Mouse (Mus musculus) heart, postnatal 0 days (tissue): ENCODE data around the gene Egfr.

Experiments
- CTCF ChIP-seq: IDR thresholded peaks from 2 replicates; pipeline ENCODE4 v1.5.1; 2016; ENCODE audit warnings: antibody characterized with exemption, control low read depth, low read depth
- EP300 ChIP-seq: IDR thresholded peaks from 2 replicates; pipeline ENCODE4 v1.6.1; 2016; ENCODE audit warnings: antibody characterized with exemption, low read depth

GRCm38 (mm10) chr11:16772717-16773116 is 20.7 kb downstream of the Egfr start:
- TF ChIP-seq CTCF (no peak), EP300 (no peak)
